Mouse (Mus musculus): ENCODE data around the gene Mllt1. TPM values are rescaled to one million over a fixed set of nuclear protein-coding genes. Genes with fewer than 3 reads are reported as not detected.

Gene Mllt1
- polyA plus RNA-seq, 1 experiment from 2014 or later: 55.0 TPM

DNA sequence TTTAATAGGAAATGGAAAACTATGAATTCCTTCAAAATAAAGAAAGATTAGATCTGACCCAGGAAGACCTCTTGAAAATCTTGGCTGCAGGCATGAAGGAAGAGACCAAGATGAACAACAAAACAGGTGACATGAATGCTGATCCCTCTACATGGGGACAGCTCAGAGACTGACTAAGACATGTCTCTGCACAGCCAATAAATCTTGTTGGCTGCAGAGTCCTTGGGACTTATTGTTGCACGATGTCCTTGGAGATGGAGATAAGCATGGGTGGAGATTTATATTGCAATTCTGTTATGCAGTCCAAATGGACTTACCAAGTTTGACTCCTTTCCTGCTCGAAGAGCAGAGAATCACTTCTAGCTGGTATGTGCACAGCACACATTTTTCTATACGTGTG, 34.1 kb upstream of the Mllt1 start:
- H3K27me3 ChIP-seq: peaks cover 60% of the 10 kb centered on the region
- POLR2A ChIA-PET: no interaction called here
- DNase-seq (ENCODE audit: low read depth, low spot score) (no peak), ATAC-seq (no peak)
- in situ Hi-C loops (cut with MboI; ENCODE audit: low pct_unique_long_range_greater_than_20kb): loop anchor here (5.0 kb wide), 1 partner anchor 42 kb away; no protein-coding TSS in a partner anchor
- no peak for TF ChIP-seq CTCF (IDR thresholded peaks at IDR 0.05)
- CTCF ChIA-PET: no interaction called here

DNA sequence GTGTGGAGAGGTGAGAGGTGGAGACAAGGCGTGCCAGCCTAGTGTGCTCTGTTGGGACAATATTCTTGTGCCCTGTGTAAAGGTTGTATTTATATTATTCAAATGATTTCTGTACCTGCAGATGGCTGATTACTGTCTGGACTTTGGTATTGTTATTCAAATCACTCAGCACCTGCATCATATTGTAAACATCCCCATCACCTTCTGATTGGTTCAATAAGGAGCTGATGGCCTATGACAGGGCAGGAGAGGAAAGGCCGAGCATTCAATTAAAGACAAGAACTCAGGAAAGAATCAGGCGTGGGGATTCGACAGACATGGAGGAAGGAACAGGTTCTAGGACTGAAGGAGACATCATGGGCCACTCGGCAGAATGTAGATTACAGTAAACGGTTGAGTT, 28.4 kb upstream of the Mllt1 start:
- in situ Hi-C loops (cut with MboI; ENCODE audit: low pct_unique_long_range_greater_than_20kb): no loop called here
- ChIA-PET POLR2A (interaction anchor here (0.6 kb wide), 1 partner anchor 378 kb away, joined by 3 read pairs; no protein-coding TSS in a partner anchor), CTCF (no interaction called here)
- DNase-seq (ENCODE audit: low read depth, low spot score) (no peak), ATAC-seq (no peak)
- no peak for TF ChIP-seq CTCF (IDR thresholded peaks at IDR 0.05)
- H3K27me3 ChIP-seq: peaks cover 40% of the 10 kb centered on the region

GRCm38 (mm10) chr17:56962642-56963405, 27.6 kb upstream of the Mllt1 start:
- in situ Hi-C loops (cut with MboI; ENCODE audit: low pct_unique_long_range_greater_than_20kb): no loop called here
- no peak for TF ChIP-seq CTCF (IDR thresholded peaks at IDR 0.05)
- ATAC-seq (no peak), DNase-seq (ENCODE audit: low read depth, low spot score) (no peak)
- peaks cover 32% of the 10 kb centered on the region for H3K27me3 ChIP-seq
- POLR2A ChIA-PET: interaction anchor here (0.6 kb wide), 1 partner anchor 379 kb away, joined by 3 read pairs; no protein-coding TSS in a partner anchor
- CTCF ChIA-PET: no interaction called here

DNA sequence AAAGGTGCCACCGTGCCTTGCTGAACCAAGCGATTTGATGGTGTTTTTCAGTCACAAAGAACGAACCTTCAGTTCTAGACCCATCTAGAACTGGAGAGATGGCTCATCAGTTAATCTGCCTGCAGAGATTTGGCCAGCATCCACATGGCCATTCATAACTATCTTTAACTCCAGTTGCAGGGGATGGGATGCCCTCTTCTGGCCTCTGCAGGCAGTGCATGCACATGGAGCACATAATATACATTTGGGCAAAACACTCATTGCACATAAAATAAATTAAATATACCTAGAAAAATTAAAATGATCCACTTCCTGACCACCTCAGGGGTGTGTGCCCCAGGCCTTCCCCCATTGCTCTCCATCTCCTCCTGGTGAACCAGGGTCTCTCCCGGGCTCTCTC, 26.7 kb upstream of the Mllt1 start:
- DNase-seq (ENCODE audit: low read depth, low spot score) (no peak), ATAC-seq (no peak)
- CTCF ChIA-PET: no interaction called here
- POLR2A ChIA-PET: no interaction called here
- in situ Hi-C loops (cut with MboI; ENCODE audit: low pct_unique_long_range_greater_than_20kb): no loop called here
- H3K27me3 ChIP-seq: peaks cover 23% of the 10 kb centered on the region
- TF ChIP-seq CTCF (IDR thresholded peaks at IDR 0.05): peak; percentile 39

DNA sequence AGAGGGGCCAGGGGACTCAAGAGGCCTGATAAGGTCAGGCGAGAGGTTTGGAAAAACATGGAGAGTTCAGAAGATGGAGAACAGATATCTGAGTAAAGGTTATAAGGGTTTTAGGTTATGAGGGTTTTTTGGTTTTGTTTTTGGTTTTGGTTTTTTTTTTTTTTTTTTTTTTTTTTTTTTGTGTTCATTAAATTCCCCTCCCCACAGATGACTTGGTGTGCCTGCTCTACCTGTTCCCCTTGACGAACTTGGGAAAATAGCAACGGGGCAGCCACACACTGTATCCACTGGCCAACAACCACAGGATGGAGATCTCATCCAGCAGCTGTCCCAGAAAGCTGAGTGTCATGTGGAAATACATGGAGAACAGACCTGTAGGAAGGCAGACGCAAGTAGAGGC, 23.5 kb upstream of the Mllt1 start:
- in situ Hi-C loops (cut with MboI; ENCODE audit: low pct_unique_long_range_greater_than_20kb): no loop called here
- CTCF ChIA-PET: no interaction called here
- ATAC-seq: no peak
- DNase-seq (ENCODE audit: low read depth, low spot score): no peak
- H3K27me3 ChIP-seq: peaks cover 9% of the 10 kb centered on the region
- no peak for TF ChIP-seq CTCF (IDR thresholded peaks at IDR 0.05)
- POLR2A ChIA-PET: no interaction called here

GRCm38 (mm10) chr17:56957763-56958429, 22.7 kb upstream of the Mllt1 start:
- in situ Hi-C loops (cut with MboI; ENCODE audit: low pct_unique_long_range_greater_than_20kb): no loop called here
- H3K27me3 ChIP-seq: peaks cover 13% of the 10 kb centered on the region
- TF ChIP-seq CTCF (IDR thresholded peaks at IDR 0.05): no peak
- CTCF ChIA-PET: no interaction called here
- ATAC-seq (no peak), DNase-seq (ENCODE audit: low read depth, low spot score) (no peak)
- POLR2A ChIA-PET: no interaction called here

DNA sequence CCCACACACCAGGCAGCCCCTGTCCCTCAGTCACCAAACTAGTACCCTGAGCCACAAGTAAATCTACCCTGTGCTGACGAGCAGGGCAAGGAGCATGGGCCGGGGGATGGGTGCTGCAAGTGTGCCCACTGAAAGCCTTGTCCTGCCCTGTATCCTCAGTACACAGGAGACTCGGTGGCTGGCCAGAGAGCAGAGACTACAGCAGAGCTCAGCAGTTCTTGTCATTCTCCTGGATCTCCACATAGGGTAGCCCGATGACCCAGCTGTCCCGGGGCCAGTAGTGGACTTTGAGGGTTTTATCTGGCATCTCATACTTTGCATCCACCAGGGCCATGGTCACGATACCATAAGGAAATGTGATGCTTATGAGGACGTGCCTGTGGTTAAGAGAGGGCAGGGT, 19.7 kb upstream of the Mllt1 start:
- ChIA-PET CTCF (no interaction called here), POLR2A (no interaction called here)
- no peak for TF ChIP-seq CTCF (IDR thresholded peaks at IDR 0.05)
- ATAC-seq (no peak), DNase-seq (ENCODE audit: low read depth, low spot score) (no peak)
- in situ Hi-C loops (cut with MboI; ENCODE audit: low pct_unique_long_range_greater_than_20kb): loop anchor here (5.0 kb wide), 2 partner anchors 63 to 148 kb away; no protein-coding TSS in a partner anchor
- H3K27me3 ChIP-seq: peaks cover 13% of the 10 kb centered on the region

- DNase-seq (ENCODE audit: low read depth, low spot score): no peak
- TF ChIP-seq CTCF (IDR thresholded peaks at IDR 0.05): no peak
Observed at GRCm38 (mm10) chr17:56952639-56953038, 17.4 kb upstream of the Mllt1 start.

GRCm38 (mm10) chr17:56950915-56951314, 15.7 kb upstream of the Mllt1 start:
- DNase-seq (ENCODE audit: low read depth, low spot score): no peak
- in situ Hi-C loops (cut with MboI; ENCODE audit: low pct_unique_long_range_greater_than_20kb): loop anchor here (5.0 kb wide), 2 partner anchors 59 to 144 kb away; no protein-coding TSS in a partner anchor
- no peak for ATAC-seq
- CTCF ChIA-PET: interaction anchor here (0.7 to 1.7 kb wide), 4 partner anchors 17 to 59 kb away, joined by 3 to 6 read pairs (median 4); no protein-coding TSS in a partner anchor
- peaks cover 34% of the 10 kb centered on the region for H3K27me3 ChIP-seq
- POLR2A ChIA-PET: no interaction called here
- TF ChIP-seq CTCF (IDR thresholded peaks at IDR 0.05): peak; percentile 89

More at GRCm38 (mm10) chr17:56952639-56953038, 17.4 kb upstream of the Mllt1 start:
- H3K27me3 ChIP-seq: peaks cover 19% of the 10 kb centered on the region
- in situ Hi-C loops (cut with MboI; ENCODE audit: low pct_unique_long_range_greater_than_20kb): loop anchor here (5.0 kb wide), 2 partner anchors 60 to 145 kb away; no protein-coding TSS in a partner anchor
- ATAC-seq: no peak
- POLR2A ChIA-PET: no interaction called here
- CTCF ChIA-PET: no interaction called here

DNA sequence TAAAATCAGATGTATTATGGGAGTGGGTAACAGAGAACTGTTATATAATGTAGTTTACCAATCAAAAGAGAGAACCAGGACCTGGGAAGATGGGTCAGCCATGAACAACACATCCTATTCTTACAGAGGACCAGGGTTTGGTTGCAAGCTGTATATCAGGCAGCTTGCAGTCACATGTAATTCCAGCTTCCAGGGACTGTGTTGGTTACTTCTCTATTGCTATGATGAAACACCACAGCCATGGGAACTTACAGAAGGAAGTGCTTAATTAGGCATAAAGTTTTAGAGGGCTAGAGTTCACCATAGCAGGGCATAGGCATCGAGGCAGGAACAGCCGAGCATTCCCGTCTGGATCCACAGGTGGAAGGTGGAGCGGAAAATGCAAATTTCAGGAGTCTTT, 3.5 kb upstream of the Mllt1 start:
- ChIA-PET POLR2A (no interaction called here), CTCF (no interaction called here)
- in situ Hi-C loops (cut with MboI; ENCODE audit: low pct_unique_long_range_greater_than_20kb): no loop called here
- no peak for DNase-seq (ENCODE audit: low read depth, low spot score)
- ATAC-seq: no peak
- TF ChIP-seq CTCF (IDR thresholded peaks at IDR 0.05): no peak
- H3K27me3 ChIP-seq: peaks cover 16% of the 10 kb centered on the region

GRCm38 (mm10) chr17:56936731-56937130, 1.5 kb upstream of the Mllt1 start:
- no peak for TF ChIP-seq CTCF (IDR thresholded peaks at IDR 0.05)
- ATAC-seq (no peak), DNase-seq (ENCODE audit: low read depth, low spot score) (no peak)
- ChIA-PET POLR2A (no interaction called here), CTCF (no interaction called here)
- peaks cover 16% of the 10 kb centered on the region for H3K27me3 ChIP-seq
- in situ Hi-C loops (cut with MboI; ENCODE audit: low pct_unique_long_range_greater_than_20kb): no loop called here
